Mouse (Mus musculus): ENCODE results near the gene Stard10. TPM values are rescaled to one million over a fixed set of nuclear protein-coding genes. Genes with fewer than 3 reads are reported as not detected.
A peak's percentile ranks its signal among the peaks of the same experiment; 100 is the strongest.

The Stard10 gene
- polyA plus RNA-seq, 1 experiment, result 619 TPM

DNA sequence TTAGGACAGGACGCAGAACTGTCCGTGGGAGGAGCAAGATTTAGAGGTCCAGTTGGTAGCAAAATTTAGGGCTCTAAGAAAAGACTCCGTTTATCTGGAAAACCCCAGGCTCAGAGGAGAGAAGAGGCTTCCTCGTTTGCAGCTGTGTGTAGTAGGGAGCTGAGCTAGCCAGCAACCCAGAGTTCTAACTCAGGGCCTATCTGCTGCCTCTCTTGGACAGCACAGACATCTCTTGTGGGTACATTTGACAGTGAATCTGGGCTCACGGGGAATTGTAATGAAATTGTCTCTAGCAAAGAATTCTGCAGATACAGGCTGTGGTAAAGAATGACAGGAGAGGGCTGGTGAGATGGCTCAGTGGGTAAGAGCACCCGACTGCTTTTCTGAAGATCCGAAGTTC, 14.2 kb upstream of the Stard10 start:
- Histone ChIP-seq H3K27ac (ENCODE audit: control insufficient read depth, insufficient read depth, low read depth, low read length) (no peak overlapping the region), H3K27me3 (ENCODE audit: control insufficient read depth, insufficient read depth, low read length) (no peaks in the 10 kb centered on the region), H3K36me3 (ENCODE audit: control insufficient read depth, insufficient read depth, low read length) (no peaks in the 10 kb centered on the region), H3K4me3 (ENCODE audit: control insufficient read depth, low read depth, low read length) (no peak overlapping the region), H3K4me1 (ENCODE audit: control insufficient read depth, insufficient read depth, low read length) (peaks cover 13% of the 10 kb centered on the region)
- TF ChIP-seq POLR2A (IDR thresholded peaks at IDR 0.05; ENCODE audit: control insufficient read depth, low read depth, low read length) (no peak), CTCF (IDR thresholded peaks at IDR 0.05; ENCODE audit: control insufficient read depth, insufficient read depth, insufficient replicate concordance, low read depth, low read length) (no peak)

- Histone ChIP-seq H3K4me3 (ENCODE audit: control insufficient read depth, low read depth, low read length) (no peak overlapping the region), H3K27me3 (ENCODE audit: control insufficient read depth, insufficient read depth, low read length) (no peaks in the 10 kb centered on the region), H3K4me1 (ENCODE audit: control insufficient read depth, insufficient read depth, low read length) (peaks cover 16% of the 10 kb centered on the region), H3K36me3 (ENCODE audit: control insufficient read depth, insufficient read depth, low read length) (no peaks in the 10 kb centered on the region), H3K27ac (ENCODE audit: control insufficient read depth, insufficient read depth, low read depth, low read length) (no peak overlapping the region)
- TF ChIP-seq POLR2A (IDR thresholded peaks at IDR 0.05; ENCODE audit: control insufficient read depth, low read depth, low read length), result no peak
- TF ChIP-seq CTCF (IDR thresholded peaks at IDR 0.05; ENCODE audit: control insufficient read depth, insufficient read depth, insufficient replicate concordance, low read depth, low read length), result no peak
Observed at GRCm38 (mm10) chr7:101306841-101307240, 10.0 kb upstream of the Stard10 start.

- H3K4me3 ChIP-seq (ENCODE audit: control insufficient read depth, low read depth, low read length), result peak overlapping the region; percentile 90
- no peaks in the 10 kb centered on the region for H3K27me3 ChIP-seq (ENCODE audit: control insufficient read depth, insufficient read depth, low read length)
- H3K4me1 ChIP-seq (ENCODE audit: control insufficient read depth, insufficient read depth, low read length), result peaks cover 8% of the 10 kb centered on the region
- no peaks in the 10 kb centered on the region for H3K36me3 ChIP-seq (ENCODE audit: control insufficient read depth, insufficient read depth, low read length)
- TF ChIP-seq POLR2A (IDR thresholded peaks at IDR 0.05; ENCODE audit: control insufficient read depth, low read depth, low read length), result no peak
- no peak for TF ChIP-seq CTCF (IDR thresholded peaks at IDR 0.05; ENCODE audit: control insufficient read depth, insufficient read depth, insufficient replicate concordance, low read depth, low read length)
- H3K27ac ChIP-seq (ENCODE audit: control insufficient read depth, insufficient read depth, low read depth, low read length), result peak overlapping the region; percentile 93
Observed at GRCm38 (mm10) chr7:101309985-101310326, 6.9 kb upstream of the Stard10 start.

DNA sequence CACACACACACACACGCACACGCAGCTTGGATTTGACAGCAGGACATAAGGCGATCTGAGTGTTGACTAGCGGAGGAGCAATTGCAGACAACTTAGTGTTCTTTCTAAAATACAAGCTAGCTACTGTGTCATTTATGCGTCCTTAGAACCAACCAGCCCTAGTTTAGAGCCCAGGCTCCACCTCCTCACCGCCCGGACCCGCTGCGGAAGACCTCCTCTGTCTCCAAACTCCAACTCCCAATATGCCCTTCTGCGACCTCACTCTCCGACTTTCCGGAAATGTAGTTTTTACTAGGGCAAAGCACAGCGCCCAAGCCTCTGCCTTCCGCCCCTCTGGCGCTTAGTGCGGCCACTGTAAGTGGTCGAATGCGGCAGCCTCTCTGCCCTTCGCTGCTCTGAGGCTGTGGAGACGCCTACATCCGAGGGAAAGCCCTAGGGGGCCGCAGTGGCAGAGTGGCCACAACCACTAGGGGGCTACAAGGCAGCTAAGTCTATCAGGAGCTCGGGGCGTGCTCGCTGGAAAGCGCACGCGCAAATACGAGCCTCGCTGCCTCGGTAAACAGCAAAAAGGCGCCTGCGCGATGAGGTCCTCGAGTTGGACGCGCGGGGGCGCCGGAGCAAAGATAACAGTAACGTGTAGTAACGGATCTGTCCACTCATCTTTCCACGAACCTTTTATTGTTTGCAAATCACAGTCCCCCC, 6.4 kb upstream of the Stard10 start:
- H3K27me3 ChIP-seq (ENCODE audit: control insufficient read depth, insufficient read depth, low read length), result no peaks in the 10 kb centered on the region
- H3K36me3 ChIP-seq (ENCODE audit: control insufficient read depth, insufficient read depth, low read length), result no peaks in the 10 kb centered on the region
- peak overlapping the region; percentile 93 for H3K27ac ChIP-seq (ENCODE audit: control insufficient read depth, insufficient read depth, low read depth, low read length)
- TF ChIP-seq POLR2A (IDR thresholded peaks at IDR 0.05; ENCODE audit: control insufficient read depth, low read depth, low read length) (peak; percentile 62; the same call in 1 of the 2 replicates), CTCF (IDR thresholded peaks at IDR 0.05; ENCODE audit: control insufficient read depth, insufficient read depth, insufficient replicate concordance, low read depth, low read length) (peak; percentile 76)
- H3K4me3 ChIP-seq (ENCODE audit: control insufficient read depth, low read depth, low read length), result peak overlapping the region; percentile 90
- H3K4me1 ChIP-seq (ENCODE audit: control insufficient read depth, insufficient read depth, low read length), result peaks cover 8% of the 10 kb centered on the region

DNA sequence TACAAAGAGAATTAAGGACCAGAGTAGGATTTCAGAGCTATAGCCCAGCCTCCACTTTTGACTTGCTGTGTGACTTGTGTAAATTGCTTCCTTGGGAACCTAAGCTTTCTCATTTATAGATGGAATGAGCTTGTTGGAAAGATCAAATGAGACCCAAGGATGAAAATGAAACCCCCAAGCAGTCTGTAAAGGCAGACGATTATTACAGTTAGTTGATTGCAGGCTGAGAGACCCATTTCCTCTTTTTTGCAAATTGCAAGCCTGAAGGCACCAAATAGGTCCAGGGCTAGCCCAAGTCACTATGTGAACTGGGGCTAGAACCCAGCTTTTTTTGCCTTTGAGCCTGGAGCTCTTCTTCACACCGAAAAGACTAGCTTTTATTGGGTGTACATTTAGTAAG, 5.8 kb upstream of the Stard10 start:
- no peaks in the 10 kb centered on the region for H3K36me3 ChIP-seq (ENCODE audit: control insufficient read depth, insufficient read depth, low read length)
- H3K4me3 ChIP-seq (ENCODE audit: control insufficient read depth, low read depth, low read length), result peak overlapping the region; percentile 90
- peaks cover 8% of the 10 kb centered on the region for H3K4me1 ChIP-seq (ENCODE audit: control insufficient read depth, insufficient read depth, low read length)

GRCm38 (mm10) chr7:101313033-101313432, 3.9 kb upstream of the Stard10 start:
- Histone ChIP-seq H3K27ac (ENCODE audit: control insufficient read depth, insufficient read depth, low read depth, low read length) (no peak overlapping the region), H3K27me3 (ENCODE audit: control insufficient read depth, insufficient read depth, low read length) (no peaks in the 10 kb centered on the region), H3K4me3 (ENCODE audit: control insufficient read depth, low read depth, low read length) (no peak overlapping the region), H3K4me1 (ENCODE audit: control insufficient read depth, insufficient read depth, low read length) (peaks cover 6% of the 10 kb centered on the region), H3K36me3 (ENCODE audit: control insufficient read depth, insufficient read depth, low read length) (no peaks in the 10 kb centered on the region)
- TF ChIP-seq CTCF (IDR thresholded peaks at IDR 0.05; ENCODE audit: control insufficient read depth, insufficient read depth, insufficient replicate concordance, low read depth, low read length) (no peak), POLR2A (IDR thresholded peaks at IDR 0.05; ENCODE audit: control insufficient read depth, low read depth, low read length) (no peak)

More for the DNA sequence above, 5.8 kb upstream of the Stard10 start:
- Histone ChIP-seq H3K27me3 (ENCODE audit: control insufficient read depth, insufficient read depth, low read length) (no peaks in the 10 kb centered on the region), H3K27ac (ENCODE audit: control insufficient read depth, insufficient read depth, low read depth, low read length) (peak overlapping the region; percentile 34)
- TF ChIP-seq POLR2A (IDR thresholded peaks at IDR 0.05; ENCODE audit: control insufficient read depth, low read depth, low read length) (no peak), CTCF (IDR thresholded peaks at IDR 0.05; ENCODE audit: control insufficient read depth, insufficient read depth, insufficient replicate concordance, low read depth, low read length) (no peak)

DNA sequence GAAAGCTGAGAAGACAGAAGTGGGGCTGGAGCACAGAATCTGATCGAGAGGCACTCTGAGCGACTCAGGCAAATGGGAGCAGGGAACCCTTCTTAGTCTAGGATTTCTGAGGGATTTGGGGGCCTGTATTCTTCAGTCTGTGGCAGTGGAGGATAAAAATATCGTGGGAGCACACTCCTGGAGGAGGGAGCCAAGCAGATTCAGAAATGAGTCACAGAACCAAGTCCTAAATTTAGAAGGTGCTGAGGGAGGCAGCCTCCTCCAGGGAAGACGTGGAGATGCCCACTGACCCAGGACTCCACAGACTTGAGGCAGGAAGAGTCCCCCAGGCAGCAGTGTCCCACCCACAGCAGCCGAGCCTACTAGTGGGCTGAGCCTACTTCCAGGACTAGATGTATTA, 2.5 kb upstream of the Stard10 start:
- Histone ChIP-seq H3K4me1 (ENCODE audit: control insufficient read depth, insufficient read depth, low read length) (peaks cover 5% of the 10 kb centered on the region), H3K27me3 (ENCODE audit: control insufficient read depth, insufficient read depth, low read length) (no peaks in the 10 kb centered on the region), H3K27ac (ENCODE audit: control insufficient read depth, insufficient read depth, low read depth, low read length) (no peak overlapping the region), H3K36me3 (ENCODE audit: control insufficient read depth, insufficient read depth, low read length) (no peaks in the 10 kb centered on the region), H3K4me3 (ENCODE audit: control insufficient read depth, low read depth, low read length) (no peak overlapping the region)
- no peak for TF ChIP-seq CTCF (IDR thresholded peaks at IDR 0.05; ENCODE audit: control insufficient read depth, insufficient read depth, insufficient replicate concordance, low read depth, low read length)
- TF ChIP-seq POLR2A (IDR thresholded peaks at IDR 0.05; ENCODE audit: control insufficient read depth, low read depth, low read length), result no peak
